Mouse (Mus musculus): ENCODE data around the gene Eif4g2. TPM values are rescaled to one million over a fixed set of nuclear protein-coding genes. Genes with fewer than 3 reads are reported as not detected.
A peak's percentile ranks its signal among the peaks of the same experiment; 100 is the strongest.

The Eif4g2 gene
- polyA plus RNA-seq, 1 experiment, result 88.3 TPM

- WGBS, result 79% methylated on average over 4 of the region's 4 CpGs
- DNase-seq, result no peak
- H3K4me1 ChIP-seq (ENCODE audit: control insufficient read depth, insufficient read depth, low read length), result peaks cover 4% of the 10 kb centered on the region
- TF ChIP-seq CTCF (IDR thresholded peaks at IDR 0.05; ENCODE audit: insufficient read depth, low read length), result no peak
- no peak overlapping the region for H3K4me3 ChIP-seq (replicated peaks; ENCODE audit: extremely low read depth, low read depth, low read length)
These were observed 7.5 kb downstream of the Eif4g2 start for GRCm38 (mm10) chr7:111075288-111075687.

DNA sequence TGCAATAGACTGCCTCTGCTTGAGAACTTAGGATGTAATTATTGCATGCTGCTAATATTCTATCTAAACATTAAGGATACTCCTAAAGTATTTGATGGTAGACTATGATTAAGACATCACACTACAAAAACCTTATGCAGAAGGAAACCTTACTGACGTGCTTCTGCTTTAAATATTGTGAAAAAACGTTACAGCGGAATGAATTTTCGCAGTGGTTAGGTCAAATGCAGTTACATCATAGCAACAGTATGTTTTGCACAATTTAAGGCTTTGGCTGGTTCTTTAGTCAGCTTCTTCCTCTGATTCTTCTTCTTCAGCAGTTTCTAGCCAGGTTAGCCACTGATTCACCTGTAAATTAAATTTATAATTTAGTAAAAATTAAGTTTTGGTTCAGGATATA, 10.4 kb downstream of the Eif4g2 start:
- H3K4me1 ChIP-seq (ENCODE audit: control insufficient read depth, insufficient read depth, low read length), result no peaks in the 10 kb centered on the region
- H3K4me3 ChIP-seq (replicated peaks; ENCODE audit: extremely low read depth, low read depth, low read length), result no peak overlapping the region
- WGBS, result 77% methylated on average over 4 of the region's 4 CpGs
- no peak for DNase-seq
- TF ChIP-seq CTCF (IDR thresholded peaks at IDR 0.05; ENCODE audit: insufficient read depth, low read length) (no peak), POLR2A (IDR thresholded peaks at IDR 0.05; ENCODE audit: borderline replicate concordance, extremely low read depth, low read depth, low read length) (no peak)

- WGBS, result 92% methylated on average over 2 of the region's 2 CpGs
- no peak overlapping the region for H3K4me3 ChIP-seq (replicated peaks; ENCODE audit: extremely low read depth, low read depth, low read length)
- H3K4me1 ChIP-seq (ENCODE audit: control insufficient read depth, insufficient read depth, low read length), result no peaks in the 10 kb centered on the region
- no peak for TF ChIP-seq CTCF (IDR thresholded peaks at IDR 0.05; ENCODE audit: insufficient read depth, low read length)
- no peak for TF ChIP-seq POLR2A (IDR thresholded peaks at IDR 0.05; ENCODE audit: borderline replicate concordance, extremely low read depth, low read depth, low read length)
- DNase-seq, result no peak
These were observed 12.7 kb downstream of the Eif4g2 start for GRCm38 (mm10) chr7:111070167-111070496.

- Histone ChIP-seq H3K4me1 (ENCODE audit: control insufficient read depth, insufficient read depth, low read length) (no peaks in the 10 kb centered on the region), H3K4me3 (replicated peaks; ENCODE audit: extremely low read depth, low read depth, low read length) (no peak overlapping the region)
- 89% methylated on average over 7 of the region's 7 CpGs for WGBS
- TF ChIP-seq POLR2A (IDR thresholded peaks at IDR 0.05; ENCODE audit: borderline replicate concordance, extremely low read depth, low read depth, low read length) (0 out of 2 replicates have a peak, but pooled peaks have one; percentile 16), CTCF (IDR thresholded peaks at IDR 0.05; ENCODE audit: insufficient read depth, low read length) (no peak)
- DNase-seq, result no peak
These were observed 13.2 kb downstream of the Eif4g2 start for GRCm38 (mm10) chr7:111069439-111070166.

- no peak overlapping the region for H3K4me3 ChIP-seq (replicated peaks; ENCODE audit: extremely low read depth, low read depth, low read length)
- no peak for DNase-seq
- TF ChIP-seq CTCF (IDR thresholded peaks at IDR 0.05; ENCODE audit: insufficient read depth, low read length) (no peak), POLR2A (IDR thresholded peaks at IDR 0.05; ENCODE audit: borderline replicate concordance, extremely low read depth, low read depth, low read length) (no peak)
- H3K4me1 ChIP-seq (ENCODE audit: control insufficient read depth, insufficient read depth, low read length), result no peaks in the 10 kb centered on the region
- 97% methylated on average over 3 of the region's 3 CpGs for WGBS
These were observed 14.6 kb downstream of the Eif4g2 start for GRCm38 (mm10) chr7:111068181-111068580.

- TF ChIP-seq POLR2A (IDR thresholded peaks at IDR 0.05; ENCODE audit: borderline replicate concordance, extremely low read depth, low read depth, low read length) (no peak), CTCF (IDR thresholded peaks at IDR 0.05; ENCODE audit: insufficient read depth, low read length) (no peak)
- Histone ChIP-seq H3K4me1 (ENCODE audit: control insufficient read depth, insufficient read depth, low read length) (no peaks in the 10 kb centered on the region), H3K4me3 (replicated peaks; ENCODE audit: extremely low read depth, low read depth, low read length) (no peak overlapping the region)
- DNase-seq, result no peak
- WGBS, result 88% methylated on average over 1 of the region's 1 CpGs
These were observed 19.9 kb downstream of the Eif4g2 start for GRCm38 (mm10) chr7:111062971-111063370.

- no peak for DNase-seq
- WGBS, result 74% methylated on average over 5 of the region's 5 CpGs
- Histone ChIP-seq H3K4me3 (replicated peaks; ENCODE audit: extremely low read depth, low read depth, low read length) (no peak overlapping the region), H3K4me1 (ENCODE audit: control insufficient read depth, insufficient read depth, low read length) (no peaks in the 10 kb centered on the region)
- TF ChIP-seq POLR2A (IDR thresholded peaks at IDR 0.05; ENCODE audit: borderline replicate concordance, extremely low read depth, low read depth, low read length), result no peak
These were observed 23.3 kb downstream of the Eif4g2 start for GRCm38 (mm10) chr7:111059527-111059926.

DNA sequence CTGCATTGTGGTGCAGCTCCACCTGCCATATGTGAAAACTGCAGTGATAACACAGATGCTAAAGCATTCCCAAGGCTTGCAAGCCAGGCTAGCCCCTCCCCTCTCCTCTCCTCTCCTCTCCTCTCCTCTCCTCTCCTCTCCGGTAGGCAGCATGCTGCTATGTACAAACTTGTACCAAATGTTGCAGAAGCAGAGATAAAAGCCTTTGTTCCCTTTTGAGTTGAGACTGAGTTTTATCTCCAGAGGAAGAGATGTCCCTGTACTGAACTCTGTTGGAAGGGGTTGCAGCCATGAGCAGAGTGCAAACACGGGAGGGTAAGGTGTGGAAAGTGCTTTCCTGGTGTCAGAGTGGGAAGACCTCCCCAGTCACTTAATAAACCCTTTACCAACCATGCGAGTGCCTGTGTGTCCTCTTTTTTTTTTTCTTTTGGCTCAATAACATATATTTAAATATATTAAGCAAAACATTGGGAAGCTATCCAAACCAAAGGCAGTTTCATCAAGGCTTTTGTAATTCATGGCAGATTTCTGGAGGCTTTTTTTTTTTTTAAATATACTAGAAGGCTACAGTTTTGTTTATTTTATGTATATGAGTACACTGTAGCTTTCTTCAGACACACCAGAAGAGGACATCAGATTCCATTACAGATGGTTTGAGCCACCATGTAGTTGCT, 26.7 kb downstream of the Eif4g2 start:
- no peak for DNase-seq
- no peak for TF ChIP-seq CTCF (IDR thresholded peaks at IDR 0.05; ENCODE audit: insufficient read depth, low read length)
- TF ChIP-seq POLR2A (IDR thresholded peaks at IDR 0.05; ENCODE audit: borderline replicate concordance, extremely low read depth, low read depth, low read length), result no peak

GRCm38 (mm10) chr7:111055221-111055620, 27.6 kb downstream of the Eif4g2 start:
- TF ChIP-seq CTCF (IDR thresholded peaks at IDR 0.05; ENCODE audit: insufficient read depth, low read length) (no peak), POLR2A (IDR thresholded peaks at IDR 0.05; ENCODE audit: borderline replicate concordance, extremely low read depth, low read depth, low read length) (no peak)
- WGBS, result 79% methylated on average over 19 of the region's 19 CpGs
- Histone ChIP-seq H3K4me1 (ENCODE audit: control insufficient read depth, insufficient read depth, low read length) (no peaks in the 10 kb centered on the region), H3K4me3 (replicated peaks; ENCODE audit: extremely low read depth, low read depth, low read length) (no peak overlapping the region)
- DNase-seq, result no peak

More for the DNA sequence above, 26.7 kb downstream of the Eif4g2 start:
- Histone ChIP-seq H3K4me3 (replicated peaks; ENCODE audit: extremely low read depth, low read depth, low read length) (no peak overlapping the region), H3K4me1 (ENCODE audit: control insufficient read depth, insufficient read depth, low read length) (no peaks in the 10 kb centered on the region)
- WGBS, result 59% methylated on average over 3 of the region's 3 CpGs

Measured in lung, adult 2 months (tissue).